Mouse (Mus musculus): ENCODE data around the gene Slmap.
"Not testable (repeated sequence)": the region's sequence is repeated elsewhere in the genome, so short reads cannot be mapped to it uniquely, and the experiment has no call there.

Slmap gene

DNA sequence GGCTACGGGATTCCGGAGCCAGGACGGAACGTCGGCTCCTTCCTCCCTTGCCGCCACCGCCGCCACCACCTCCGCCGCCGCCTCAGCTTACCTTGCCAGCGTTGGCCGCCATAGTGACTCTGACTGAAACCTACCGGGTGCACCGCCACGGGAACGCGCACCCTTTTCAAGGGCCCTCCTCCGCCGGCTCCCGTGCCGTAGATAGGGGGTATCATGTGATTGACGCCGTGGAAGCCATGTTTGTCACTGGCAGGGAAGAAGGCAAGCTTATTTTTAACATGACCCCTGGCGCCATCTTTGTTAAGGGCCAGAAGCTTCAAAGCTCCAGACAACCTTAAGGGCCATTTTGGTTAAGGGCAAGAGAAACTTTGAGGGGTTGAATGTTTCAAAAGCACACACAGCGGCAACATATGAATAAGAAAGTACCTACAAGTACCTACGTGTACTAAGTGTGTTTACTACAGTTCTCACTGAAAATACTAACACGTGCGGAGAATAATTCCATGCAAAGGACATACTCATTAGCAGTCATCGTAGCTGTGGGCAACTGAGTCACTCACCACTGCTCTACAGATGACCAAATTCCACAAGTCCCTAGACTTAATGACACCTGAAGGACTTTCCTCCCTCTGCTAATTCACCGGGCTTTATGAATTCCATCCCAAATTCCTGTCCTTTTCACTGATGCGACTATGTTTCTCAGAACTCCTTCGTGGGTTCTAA lies at the start of gene Slmap:
Gene Slmap, minus strand, starts transcription at position 175 of the 723 bp plus-strand sequence.
- peak; percentile 99 for DNase-seq (ENCODE audit: low spot score)

DNA sequence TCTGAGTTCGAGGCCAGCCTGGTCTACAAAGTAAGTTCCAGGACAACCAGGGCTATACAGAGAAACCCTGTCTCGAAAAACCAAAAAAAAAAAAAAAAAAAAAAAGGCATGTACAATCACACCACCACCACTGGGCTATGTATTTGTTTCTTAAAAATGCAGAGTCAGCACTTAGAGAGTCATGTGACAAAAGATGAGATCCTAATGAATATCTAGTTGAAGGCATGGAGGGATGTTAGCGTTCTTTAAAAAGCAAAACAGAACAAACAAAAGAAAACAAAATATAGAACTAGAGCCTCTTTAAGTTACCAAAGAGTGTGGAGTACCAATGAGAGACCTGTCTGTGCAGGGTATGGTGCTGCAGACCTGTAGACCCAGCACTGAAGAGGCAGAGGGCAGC lies 48.9 kb upstream of the Slmap start:
- no peak for DNase-seq (ENCODE audit: low spot score)

DNA sequence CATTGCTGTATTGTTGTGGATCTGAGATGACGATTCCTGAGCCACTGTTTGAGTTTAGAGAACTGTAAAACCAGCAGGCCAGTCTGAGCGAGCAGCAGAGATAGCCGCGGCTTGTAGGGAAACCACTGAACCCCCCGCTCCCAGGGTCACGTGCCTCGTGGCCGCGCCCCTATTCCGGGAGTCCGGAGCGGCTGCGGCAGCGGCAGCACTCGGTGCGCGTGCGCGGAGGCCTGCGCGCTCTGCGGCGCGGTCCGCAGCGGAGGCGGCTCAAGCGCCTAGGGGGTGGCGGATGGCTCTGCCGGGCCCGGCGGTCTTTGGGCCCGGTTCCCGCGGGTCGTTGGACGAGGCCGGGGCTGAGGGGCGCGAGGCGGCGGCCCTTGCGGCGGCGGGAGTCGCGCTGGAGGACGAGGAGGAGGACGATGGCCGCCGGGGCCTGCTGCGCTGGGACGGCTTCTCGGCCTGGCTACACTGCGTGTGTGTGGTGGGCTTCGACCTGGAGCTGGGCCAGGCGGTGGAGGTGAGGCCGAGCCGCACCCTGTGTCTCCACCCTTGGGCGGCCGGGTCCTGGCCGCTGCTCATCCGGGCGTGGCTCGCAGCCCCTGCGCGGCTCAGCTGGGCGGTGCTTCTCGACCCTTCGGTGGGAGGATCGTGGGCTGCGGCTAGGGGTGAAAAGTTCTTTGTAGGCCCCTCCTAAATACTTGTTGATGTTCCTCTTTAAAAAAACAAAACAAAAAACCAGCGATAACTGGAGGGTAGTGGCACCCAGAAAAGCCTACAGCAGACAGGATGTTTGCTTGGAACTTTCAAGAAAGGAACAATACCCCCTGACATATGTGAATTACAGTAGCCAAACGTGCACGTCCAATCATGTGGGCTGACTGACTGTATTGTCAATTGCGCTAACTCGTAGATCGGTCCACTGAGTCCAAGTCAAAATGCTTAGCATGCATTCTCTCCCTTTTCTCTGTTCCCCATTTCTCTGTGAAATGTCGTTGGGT lies 44.9 kb upstream of the Slmap start:
- DNase-seq (ENCODE audit: low spot score) = peak; percentile 93

GRCm38 (mm10) chr14:26578791-26579191 lies 44.1 kb upstream of the Slmap start:
- DNase-seq (ENCODE audit: low spot score) = no peak

GRCm38 (mm10) chr14:26576255-26576780 lies 41.6 kb upstream of the Slmap start:
- no peak for DNase-seq (ENCODE audit: low spot score)

DNA sequence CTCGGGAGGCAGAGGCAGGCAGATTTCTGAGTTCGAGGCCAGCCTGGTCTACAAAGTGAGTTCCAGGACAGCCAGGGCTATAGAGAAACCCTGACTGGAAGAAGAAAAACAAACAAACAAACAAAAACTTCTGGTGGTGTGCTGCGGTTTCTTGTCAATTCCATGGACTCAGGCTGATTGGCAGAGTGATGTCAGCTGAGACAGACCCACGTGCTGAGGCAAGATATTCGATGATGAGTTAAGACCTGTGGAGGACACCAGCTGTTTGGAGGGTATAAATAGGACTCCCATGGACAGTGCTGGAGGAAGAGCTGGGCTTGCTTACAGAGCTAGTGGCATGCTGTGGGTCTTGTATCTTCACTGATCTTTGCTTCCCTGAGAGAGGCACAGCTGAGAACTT lies 38.8 kb upstream of the Slmap start, which contains the start of gene Dennd6a:
Gene Dennd6a, plus strand, starts transcription at position 301 of the 400 bp plus-strand sequence.
- DNase-seq (ENCODE audit: low spot score) = not testable (repeated sequence)

- no peak for DNase-seq (ENCODE audit: low spot score)
These were observed 37.4 kb upstream of the Slmap start for GRCm38 (mm10) chr14:26571951-26572675.

DNA sequence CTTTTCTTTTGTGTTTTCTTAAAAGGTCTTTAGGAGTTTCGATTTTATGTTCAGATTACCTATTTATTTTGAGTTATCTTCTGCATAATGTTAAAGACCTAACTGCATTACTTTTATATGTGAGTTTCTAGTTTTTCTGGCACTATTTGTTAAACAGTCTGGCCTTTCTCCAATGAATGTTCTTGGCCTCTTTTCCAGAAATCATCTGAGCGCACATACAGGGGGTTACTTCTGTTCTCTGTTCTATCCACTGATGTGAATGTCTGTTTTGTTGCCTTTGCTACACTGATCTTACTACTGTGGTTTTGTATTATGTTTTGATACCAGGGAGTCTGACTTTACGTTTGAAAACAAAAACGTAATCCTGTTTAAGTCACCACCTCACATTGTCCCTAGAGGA lies 35.1 kb upstream of the Slmap start:
- DNase-seq (ENCODE audit: low spot score) = no peak

DNA sequence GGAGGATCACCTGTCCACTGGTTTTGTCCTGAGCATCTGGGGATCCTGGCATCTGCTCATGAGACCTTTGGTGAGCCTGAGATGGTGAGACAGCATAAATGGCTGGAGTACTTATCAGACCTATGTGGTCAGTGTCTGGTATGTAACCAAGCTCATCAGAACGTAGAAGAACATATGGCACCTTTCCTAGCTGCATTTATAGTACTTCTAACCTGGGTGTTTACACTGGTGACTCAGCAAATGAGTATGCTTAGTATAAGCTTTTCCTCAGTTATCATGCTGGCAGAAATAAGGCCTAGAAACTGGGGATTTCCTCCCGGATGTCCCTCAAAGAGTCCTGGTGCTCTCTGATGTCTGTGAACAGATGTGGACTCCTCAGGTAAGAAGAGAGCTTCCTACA lies 27.5 kb upstream of the Slmap start:
- no peak for DNase-seq (ENCODE audit: low spot score)

DNA sequence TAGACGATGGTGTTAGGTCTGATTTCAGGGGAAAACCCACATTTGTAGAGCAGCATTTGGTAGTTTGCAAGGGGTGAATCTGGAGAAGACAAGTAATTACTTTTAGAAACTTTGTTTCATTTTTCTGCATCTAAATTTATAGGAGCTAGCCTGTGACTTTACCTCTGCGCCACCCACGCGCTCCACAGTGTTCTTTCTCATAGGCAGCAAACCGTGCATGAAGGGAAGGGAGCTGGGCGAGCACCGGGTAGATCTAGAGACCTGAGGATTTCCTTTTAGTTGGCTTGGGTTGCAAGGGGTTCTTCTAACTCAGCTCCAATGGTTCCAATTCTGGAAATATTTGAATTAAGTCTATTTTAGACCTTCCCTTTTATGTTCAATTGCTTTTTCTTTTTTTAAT lies 23.8 kb upstream of the Slmap start:
- DNase-seq (ENCODE audit: low spot score) = no peak

GRCm38 (mm10) chr14:26557581-26557980 lies 22.9 kb upstream of the Slmap start:
- DNase-seq (ENCODE audit: low spot score) = peak; percentile 25

GRCm38 (mm10) chr14:26552853-26553252 lies 18.1 kb upstream of the Slmap start:
- no peak for DNase-seq (ENCODE audit: low spot score)

DNA sequence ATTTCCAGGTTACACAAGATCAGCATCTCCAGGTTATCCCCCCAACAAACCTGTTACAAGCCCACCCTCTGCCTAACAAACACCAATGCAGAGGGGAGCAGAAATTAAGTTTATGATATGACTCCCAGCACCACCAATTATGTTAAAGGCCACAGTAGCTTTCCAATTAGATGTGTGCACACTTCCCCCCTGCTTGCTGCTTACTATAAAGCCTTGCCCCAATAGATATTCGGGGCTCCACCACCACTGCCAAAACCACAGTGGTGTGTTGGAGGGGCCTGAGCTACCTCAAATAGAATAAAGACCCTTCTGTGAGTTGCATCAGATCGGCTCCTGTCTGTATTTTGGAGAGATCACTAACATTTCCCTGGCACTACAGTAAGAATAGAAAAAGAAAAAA lies 17.7 kb upstream of the Slmap start:
- no peak for DNase-seq (ENCODE audit: low spot score)

DNA sequence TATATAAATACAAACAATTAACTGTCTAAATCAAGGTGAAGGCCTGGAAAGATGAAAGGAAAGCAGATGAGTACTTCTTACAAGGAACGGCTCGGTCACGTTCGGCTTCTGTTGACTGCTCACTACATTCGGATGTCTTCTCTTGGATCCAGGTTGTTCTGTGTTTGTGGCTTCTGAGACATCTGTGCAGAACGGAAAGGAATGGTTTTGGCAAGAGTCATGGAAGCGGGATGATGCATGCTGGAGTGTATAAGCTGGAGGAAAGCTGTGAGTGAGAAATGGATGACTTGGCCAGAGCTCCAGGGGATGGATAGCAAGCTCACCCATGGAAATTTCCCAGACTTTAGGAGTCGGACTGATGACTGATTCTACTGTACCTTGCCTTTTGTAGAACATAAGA lies 16.0 kb upstream of the Slmap start:
- DNase-seq (ENCODE audit: low spot score) = no peak

DNA sequence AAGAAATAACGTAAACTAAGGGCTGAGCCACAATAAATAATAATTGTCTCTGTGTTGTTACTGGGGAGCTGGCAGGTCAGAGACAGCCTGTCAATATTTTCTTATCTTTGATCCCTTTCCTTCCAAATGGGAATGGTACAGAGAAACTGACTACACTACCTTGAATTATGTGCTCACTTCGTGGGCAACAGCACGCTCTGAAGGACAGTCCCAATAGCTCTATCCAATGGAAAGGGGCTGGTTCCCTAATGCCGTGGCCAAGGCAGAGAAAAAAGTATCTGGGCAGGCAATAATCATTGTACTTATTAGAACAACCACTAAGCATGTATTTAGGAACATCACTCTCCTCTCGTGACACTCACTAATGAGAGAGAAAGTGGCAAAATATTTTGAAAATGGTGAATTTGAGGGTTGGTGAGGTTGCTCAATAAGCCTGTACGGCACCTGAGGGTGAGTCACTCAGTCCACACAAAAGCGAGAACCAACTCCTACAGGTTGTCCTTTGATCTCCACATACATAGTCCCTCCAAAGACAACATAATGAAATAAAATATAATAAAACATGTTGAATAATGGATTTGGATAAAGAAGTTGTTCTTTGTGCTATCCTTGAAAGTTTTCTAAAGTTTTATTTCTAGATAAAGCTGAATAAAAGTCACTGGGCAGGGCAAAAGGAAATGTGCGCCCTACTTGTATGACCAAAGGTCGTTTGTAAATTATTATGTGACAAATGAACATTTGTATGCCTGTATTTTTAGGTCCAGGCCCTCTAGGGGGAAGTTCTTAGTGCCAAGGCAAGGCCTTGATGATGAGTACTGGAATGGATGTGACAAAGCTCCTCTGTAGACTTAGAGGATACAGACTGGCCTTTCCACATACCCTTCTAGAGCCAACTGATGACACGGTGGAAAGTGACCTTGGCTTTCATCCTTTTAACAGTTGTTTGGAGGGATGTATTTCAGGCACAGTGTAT lies 13.1 kb upstream of the Slmap start:
- no peak for DNase-seq (ENCODE audit: low spot score)

DNA sequence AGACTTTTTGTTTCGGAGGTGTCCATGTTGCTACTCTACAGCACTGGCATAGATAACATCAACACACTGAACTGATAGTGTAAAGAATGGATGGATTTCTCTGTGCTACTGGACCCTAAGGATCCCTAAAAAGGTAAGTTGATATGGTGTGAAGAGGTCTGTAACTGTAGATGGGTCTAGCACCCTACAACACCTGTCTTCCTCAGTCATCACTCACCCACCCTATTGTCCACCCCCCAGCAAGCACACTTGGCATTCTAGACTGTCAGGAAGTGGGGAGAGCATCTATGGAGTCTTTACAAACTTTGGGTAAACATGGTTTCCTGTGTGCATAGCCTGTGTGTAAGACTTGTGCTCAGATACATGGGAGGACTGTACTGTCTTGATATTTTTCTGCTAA lies 7.4 kb upstream of the Slmap start:
- no peak for DNase-seq (ENCODE audit: low spot score)

- DNase-seq (ENCODE audit: low spot score) = no peak
These were observed 5.8 kb upstream of the Slmap start for GRCm38 (mm10) chr14:26540577-26540976.

- DNase-seq (ENCODE audit: low spot score) = no peak
These were observed 4.5 kb upstream of the Slmap start for GRCm38 (mm10) chr14:26539241-26539640.

GRCm38 (mm10) chr14:26533821-26534756 lies 642 bp downstream of the Slmap start:
- DNase-seq (ENCODE audit: low spot score) = no peak

GRCm38 (mm10) chr14:26533267-26533666 lies 1.5 kb downstream of the Slmap start:
- DNase-seq (ENCODE audit: low spot score) = no peak
